Mouse (Mus musculus): ENCODE results near the gene Col24a1. TPM values are rescaled to one million over a fixed set of nuclear protein-coding genes. Genes with fewer than 3 reads are reported as not detected.

Col24a1 gene
- total RNA-seq, 2 experiments from 2014 or later, result 0.36 to 2.1 TPM

DNA sequence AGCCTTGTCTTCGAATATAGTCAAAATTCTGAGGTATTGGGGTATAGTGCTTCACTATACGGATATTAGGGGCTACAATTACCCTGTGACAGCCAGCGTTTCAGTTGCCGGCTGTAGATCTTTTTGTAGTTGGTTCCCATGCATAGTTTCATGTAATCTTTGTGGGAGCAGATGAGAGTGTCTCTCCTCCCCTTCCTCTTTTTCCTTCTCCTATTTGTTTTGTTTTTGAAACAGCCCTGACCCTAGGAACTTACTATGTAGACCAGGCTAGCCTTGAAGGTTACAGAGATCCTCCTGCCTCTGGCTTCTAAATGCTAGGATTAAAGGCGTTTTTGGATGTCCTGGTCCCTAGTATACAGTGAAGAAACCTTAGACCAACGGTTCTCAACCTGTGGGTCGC lies 283.1 kb downstream of the Col24a1 start:
- DNase-seq, result no peak

DNA sequence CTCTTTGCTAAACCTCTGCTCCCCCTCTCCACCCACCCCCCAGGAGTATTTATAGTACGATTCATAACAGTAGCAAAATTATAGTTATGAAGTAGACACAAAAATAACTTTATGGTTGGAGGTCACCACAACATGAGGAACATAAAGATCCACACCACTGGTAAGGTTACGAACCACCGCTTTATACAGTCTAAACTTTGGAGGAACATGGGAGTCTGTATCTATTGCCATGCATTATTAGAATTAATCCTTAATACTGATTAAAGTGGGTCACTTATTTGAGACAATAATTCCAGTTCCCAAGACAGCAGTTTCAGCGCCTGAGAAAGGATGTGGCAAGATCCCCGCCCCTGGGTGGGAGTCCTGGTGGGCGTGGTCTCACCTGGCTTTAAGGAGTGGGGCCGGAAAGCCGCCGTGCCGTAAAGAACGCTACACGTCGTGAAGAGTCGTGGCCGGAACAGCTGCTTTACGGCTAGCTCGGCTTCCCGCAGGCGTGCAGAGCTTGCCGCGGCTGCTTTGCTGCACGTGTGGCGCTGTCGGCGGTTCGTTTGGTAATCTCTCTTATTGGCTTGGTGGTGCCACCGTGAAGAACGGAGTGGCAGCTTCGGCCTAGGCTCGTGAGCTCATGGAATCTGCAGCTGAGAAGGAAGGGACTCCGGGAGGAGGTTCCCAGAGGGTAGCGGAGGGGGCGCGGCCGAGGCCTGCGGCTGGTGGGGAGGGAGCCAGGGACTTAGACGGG lies 283.6 kb downstream of the Col24a1 start, which contains the start of gene Znhit6:
TSS of gene Znhit6 (plus strand) at position 463 of the 739 bp plus-strand sequence.
- peak; percentile 93 for DNase-seq

DNA sequence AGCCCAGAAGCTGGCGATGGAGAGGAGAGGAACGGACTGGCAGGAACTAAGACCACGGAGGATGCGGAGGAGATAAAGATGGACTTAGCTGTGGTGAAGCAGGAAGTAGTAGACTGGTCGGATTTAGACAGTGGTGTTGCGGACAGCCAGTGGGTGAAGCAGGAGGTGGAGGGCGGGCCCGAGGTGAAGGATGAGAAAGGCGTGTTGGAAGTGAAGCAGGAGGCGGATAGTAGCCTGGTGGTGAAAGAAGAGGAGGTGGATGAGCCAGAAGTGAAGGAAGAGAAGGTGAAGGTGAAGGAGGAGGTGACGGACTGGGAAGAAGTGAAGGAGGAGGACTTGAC lies 284.2 kb downstream of the Col24a1 start:
- no peak for DNase-seq

DNA sequence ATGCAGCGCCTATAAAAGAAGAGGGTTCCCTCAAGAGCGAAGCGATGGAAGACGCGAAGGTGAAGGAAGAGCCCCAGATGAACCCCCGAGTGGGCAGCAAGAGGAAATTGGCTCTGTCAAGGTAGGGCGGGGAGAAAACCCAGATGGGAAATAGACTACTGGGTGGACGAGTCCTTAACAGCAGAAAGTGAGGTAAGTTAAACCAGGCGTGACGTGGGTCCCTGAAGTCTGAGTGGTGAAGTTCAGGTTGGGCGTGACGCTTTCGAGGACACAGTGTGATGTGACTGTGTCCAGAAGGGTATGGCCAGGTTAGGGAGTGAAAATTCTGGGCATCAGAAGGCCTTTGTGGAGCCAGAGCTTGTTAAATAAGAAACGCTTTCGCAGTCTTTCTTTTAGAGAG lies 284.6 kb downstream of the Col24a1 start:
- no peak for DNase-seq

DNA sequence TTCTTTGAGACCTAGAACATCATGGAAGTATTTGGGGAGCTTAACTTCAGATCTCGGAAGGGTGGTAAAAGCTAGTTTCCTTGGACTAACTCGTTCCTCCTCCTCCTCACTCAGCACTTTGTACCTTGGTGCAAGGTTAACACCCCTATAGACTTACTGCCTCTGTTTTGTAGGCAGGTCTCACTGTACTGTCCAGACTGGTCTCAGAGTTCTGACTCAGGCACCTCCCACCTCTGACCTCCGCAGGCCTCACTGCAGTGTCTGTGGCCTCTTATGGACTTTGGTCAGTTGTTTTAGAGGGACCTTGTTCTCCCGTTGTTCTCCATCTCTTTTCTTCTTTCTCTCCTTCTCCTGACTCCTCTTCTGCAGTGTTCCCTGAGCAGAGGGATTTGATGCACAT lies 290.8 kb downstream of the Col24a1 start:
- DNase-seq, result no peak

DNA sequence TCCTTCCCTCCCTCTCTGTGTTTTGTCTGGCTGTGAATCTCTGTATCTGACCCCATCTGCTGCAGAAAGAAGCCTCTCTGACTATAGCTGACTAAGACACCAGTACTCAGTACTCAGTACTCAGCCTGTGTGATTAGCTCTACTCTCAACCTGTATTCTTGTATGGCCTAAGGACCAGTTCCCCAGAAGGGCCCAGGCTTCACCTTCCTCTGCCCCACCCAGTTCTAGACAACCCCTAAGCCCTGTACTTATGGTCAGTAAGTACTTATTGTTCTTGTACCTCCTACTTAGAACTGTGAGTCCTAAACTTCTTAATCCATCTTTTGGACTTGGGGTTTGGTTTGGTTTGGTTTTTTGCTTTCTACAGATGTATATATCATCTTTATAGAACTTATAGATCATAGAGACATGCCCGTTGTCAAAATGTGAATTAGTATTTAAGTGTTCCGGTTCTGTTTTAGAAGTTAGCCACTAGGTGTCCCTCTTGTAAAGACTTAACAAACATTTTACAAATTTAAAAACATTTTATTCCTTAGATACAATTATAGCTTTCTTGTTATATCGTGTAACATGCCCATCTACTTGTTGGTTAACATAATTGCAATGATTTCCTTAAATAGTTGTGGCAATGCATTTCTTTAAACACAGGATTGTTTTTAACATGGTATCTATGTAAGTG lies 291.4 kb downstream of the Col24a1 start:
- no peak for DNase-seq

DNA sequence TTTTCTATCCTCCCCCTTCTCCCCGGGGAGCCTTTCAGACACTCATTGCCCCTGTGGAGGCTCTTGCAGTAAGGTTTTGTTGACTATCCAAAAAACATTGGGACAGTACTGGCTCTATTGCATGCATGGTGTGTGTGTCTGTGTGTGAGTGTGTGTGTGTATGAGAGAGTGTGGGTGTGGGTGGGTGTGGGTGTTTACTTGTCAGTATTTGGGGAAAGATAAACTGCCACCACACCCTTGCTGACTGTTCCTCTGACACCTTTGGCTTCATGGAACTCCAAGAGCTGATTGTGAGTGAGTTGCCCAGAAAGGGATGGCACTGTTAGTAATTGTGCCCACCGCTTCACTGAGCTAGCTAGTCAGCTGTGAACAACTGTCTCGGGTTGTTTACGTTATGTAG lies 298.3 kb downstream of the Col24a1 start:
- no peak for DNase-seq

DNA sequence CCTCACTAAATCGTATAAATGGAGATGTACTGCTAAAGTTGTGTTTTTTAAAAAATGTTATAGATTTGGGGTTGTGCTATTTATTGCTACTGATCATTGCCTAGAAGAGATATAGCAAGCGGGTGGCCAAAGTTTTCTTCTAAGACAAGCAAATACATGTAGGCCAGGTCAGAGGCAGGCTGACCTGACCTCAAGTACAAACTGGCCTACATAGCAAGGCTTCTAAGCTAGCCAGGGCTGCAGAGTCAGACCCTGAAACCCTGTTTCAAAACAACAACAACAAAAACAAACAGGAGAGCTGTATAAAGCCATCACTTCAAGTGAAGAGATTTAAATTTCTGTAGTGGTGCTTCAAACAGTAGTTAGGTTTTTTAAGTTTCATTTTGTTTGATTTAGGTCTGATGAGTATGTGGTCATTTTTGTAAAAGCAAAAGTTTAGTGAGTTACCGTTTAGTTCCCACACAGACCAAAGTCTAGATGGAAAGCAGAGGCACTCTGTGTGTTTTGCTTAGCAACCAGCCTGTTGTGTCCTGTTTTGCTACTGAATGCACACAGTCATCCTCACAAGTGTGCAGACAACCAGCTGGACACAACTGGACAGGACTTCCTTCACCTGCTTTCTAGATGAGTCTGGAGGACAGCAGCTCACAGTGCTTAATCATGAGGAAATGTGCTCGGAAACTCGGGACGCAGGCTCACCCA lies 299.7 kb downstream of the Col24a1 start:
- DNase-seq, result no peak

DNA sequence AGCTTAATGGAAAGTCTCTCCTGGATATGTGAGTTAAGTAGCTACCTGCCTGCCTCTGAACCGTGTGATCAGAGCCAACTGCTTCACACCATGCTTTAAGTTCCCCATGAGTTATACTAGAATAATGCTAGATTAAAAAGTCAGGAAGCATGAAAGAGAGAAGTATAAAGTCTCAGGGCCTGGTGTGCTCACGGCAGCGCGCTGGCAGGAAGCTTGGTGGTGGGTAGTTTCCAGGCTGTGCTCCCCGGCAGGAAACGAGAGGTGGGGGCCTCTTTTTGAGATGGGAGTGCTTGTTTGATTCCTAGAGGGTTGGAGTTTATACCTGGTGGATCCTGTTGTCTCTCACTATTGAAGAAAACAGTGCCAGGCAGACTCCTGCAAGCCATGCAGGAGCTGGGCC lies 303.1 kb downstream of the Col24a1 start:
- no peak for DNase-seq

DNA sequence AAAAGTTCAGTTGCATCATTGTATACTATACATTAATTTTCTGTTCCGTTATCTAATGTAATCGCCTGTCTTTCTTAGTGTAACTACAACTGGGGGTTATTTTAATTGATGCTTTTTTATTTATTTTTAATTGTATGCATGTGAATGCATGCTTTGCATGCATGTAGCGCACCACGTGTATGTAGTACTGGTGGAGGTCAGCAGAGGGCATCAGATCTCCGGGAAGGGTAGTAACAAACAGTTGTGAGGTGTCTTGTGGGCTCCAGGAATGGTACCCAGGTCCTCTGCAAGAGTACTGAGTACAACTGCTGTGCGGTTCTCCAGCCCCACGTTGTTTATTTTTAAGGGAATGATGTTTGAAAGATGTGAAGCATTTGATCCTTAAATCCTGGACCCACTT lies 306.8 kb downstream of the Col24a1 start:
- DNase-seq, result no peak

DNA sequence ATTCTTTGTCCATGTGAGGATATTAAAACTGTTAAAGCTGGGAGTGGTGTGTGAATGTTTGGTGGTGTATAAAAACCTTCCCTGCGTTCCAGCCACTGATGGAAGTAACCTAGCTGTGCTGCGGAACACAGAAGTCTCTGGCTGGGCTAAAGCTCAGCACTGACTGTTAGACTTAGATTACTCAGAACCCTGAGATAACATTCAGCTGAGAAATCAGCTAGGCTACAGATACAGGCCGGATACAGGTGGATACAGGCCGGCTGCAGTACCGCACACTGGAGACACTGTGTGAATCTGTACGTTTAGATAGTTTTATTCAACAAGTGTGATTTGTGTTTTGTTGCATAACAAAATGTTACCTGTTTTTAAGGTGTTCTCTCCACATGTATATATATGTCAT lies 308.5 kb downstream of the Col24a1 start:
- DNase-seq, result no peak

DNA sequence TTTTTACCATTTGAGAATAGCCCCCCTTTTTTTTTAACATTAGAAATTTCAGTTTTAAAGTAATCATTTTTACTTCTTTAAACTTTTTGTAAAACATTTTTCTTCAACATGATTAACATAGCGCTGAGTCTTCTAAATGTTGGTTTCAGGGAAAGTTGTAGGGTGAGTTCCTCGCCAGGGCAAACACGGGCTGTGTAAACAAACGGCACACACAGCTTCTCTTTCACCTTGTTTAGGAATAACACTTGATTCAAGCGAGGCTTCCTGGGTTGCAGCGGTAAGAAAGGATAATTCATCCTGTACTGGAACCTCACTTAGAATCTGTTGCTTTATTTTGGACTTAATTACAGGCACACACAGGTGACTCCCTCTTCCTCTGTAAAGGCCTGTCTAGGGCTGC lies 309.1 kb downstream of the Col24a1 start:
- DNase-seq, result no peak

Other genes with a start within 250 kb of the Col24a1 start
- gene Clca2, start 193.0 kb upstream of the Col24a1 start, total RNA-seq (2021), result under 1 TPM; 0.33 to 0.70 TPM
- 10 to 100 TPM; 14.0 to 24.4 TPM for gene Odf2l, start 173.9 kb upstream of the Col24a1 start, total RNA-seq (2021)

Data from adrenal gland, postnatal 10 days (tissue).